ENCODE assay signal across 18 mouse cellular contexts in the genomic region with DNA sequence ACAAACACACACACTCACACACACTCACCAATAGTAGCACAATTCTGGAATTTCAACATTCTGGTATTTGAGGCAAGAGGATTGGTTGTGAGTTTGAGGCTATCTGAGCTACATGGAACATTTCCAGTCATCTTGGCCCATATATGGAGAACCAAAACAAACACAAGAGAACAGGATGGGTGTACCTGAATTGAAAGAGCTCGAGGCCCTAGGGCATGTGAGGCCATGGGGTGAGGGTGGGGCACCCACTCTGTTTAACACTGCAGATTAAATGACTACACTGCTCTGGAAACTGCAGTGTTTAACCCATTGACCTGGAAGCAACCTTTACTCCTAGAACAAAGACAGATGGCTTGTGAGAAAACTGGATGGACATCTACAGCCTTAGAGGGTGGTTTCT. TPM values are rescaled to one million over a fixed set of nuclear protein-coding genes. Genes with fewer than 3 reads are reported as not detected.
A peak's percentile ranks its signal among the peaks of the same experiment; 100 is the strongest.
DNase-seq lines count a peak whose midpoint lies in the region; ATAC-seq and TF ChIP-seq lines count a peak whose summit lies in the region.
"Had no signal": no experiment of that assay in that cellular context is flagged by ENCODE, and none has a peak within 500 bp of the region (broad histone marks: within the 10 kb centered on the region; RNA-seq: fewer than 3 reads in every experiment).

No protein-coding gene starts in this region.

- TF ChIP-seq POLR2A in ES-Bruce4 (IDR thresholded peaks at IDR 0.05; ENCODE audit: insufficient read depth, low read length), result no peak

- 0 out of 2 replicates have a peak, but pooled peaks have one; percentile 44 for ATAC-seq in liver, embryonic 13.5 days (ENCODE audit: low read depth)
- no peak for ATAC-seq in liver, embryonic 11.5 days (replicated peaks; ENCODE audit: low FRiP score)

- no peaks in the 10 kb centered on the region for H3K9me3 ChIP-seq in liver, embryonic 13.5 days (replicated peaks)
- H3K9me3 ChIP-seq in liver, embryonic 11.5 days (ENCODE audit: control insufficient read depth, low read length), result no peaks in the 10 kb centered on the region
- no peaks in the 10 kb centered on the region for H3K9me3 ChIP-seq in ES-Bruce4 (replicated peaks; ENCODE audit: control insufficient read depth, insufficient read depth, low read length, poor library complexity, severe bottlenecking)
- H3K9me3 ChIP-seq: embryonic facial prominence, embryonic 13.5 days had no signal

- peaks cover 42% of the 10 kb centered on the region for H3K4me1 ChIP-seq in liver, embryonic 13.5 days (replicated peaks)
- H3K4me1 ChIP-seq in liver, embryonic 11.5 days (replicated peaks; ENCODE audit: control insufficient read depth, insufficient read depth, low read length), result peaks cover 6% of the 10 kb centered on the region
- peaks cover 5% of the 10 kb centered on the region for H3K4me1 ChIP-seq in ES-Bruce4 (ENCODE audit: control insufficient read depth, insufficient read depth, low read length)
- H3K4me1 ChIP-seq: embryonic facial prominence, embryonic 13.5 days had no signal

- H3K27ac ChIP-seq in liver, embryonic 13.5 days, result no peak overlapping the region
- H3K27ac ChIP-seq in liver, embryonic 11.5 days (ENCODE audit: low read depth, low read length), result no peak overlapping the region
- no peak overlapping the region for H3K27ac ChIP-seq in ES-Bruce4 (ENCODE audit: insufficient read depth, low read length)
- H3K27ac ChIP-seq: embryonic facial prominence, embryonic 13.5 days had no signal

- TF ChIP-seq EP300 in ES-Bruce4 (IDR thresholded peaks at IDR 0.05; ENCODE audit: insufficient read depth, low read depth, low read length), result peak; percentile 87

- no peak overlapping the region for H3K4me3 ChIP-seq in liver, embryonic 13.5 days (replicated peaks)
- H3K4me3 ChIP-seq in liver, embryonic 11.5 days (ENCODE audit: low read depth, low read length), result no peak overlapping the region
- H3K4me3 ChIP-seq in ES-Bruce4 (ENCODE audit: low read depth, low read length), result no peak overlapping the region
- H3K4me3 ChIP-seq: embryonic facial prominence, embryonic 13.5 days had no signal

- no peak overlapping the region for H3K4me2 ChIP-seq in liver, embryonic 13.5 days
- H3K4me2 ChIP-seq in liver, embryonic 11.5 days, result no peak overlapping the region
- H3K4me2 ChIP-seq: embryonic facial prominence, embryonic 13.5 days; lung, embryonic 14.5 days had no signal

- no peak for TF ChIP-seq CTCF in ES-Bruce4 (IDR thresholded peaks at IDR 0.05; ENCODE audit: low read depth, low read length)

- H3K27me3 ChIP-seq in liver, embryonic 13.5 days, result no peaks in the 10 kb centered on the region
- no peaks in the 10 kb centered on the region for H3K27me3 ChIP-seq in liver, embryonic 11.5 days (replicated peaks; ENCODE audit: control insufficient read depth, insufficient read depth, low read length)
- no peaks in the 10 kb centered on the region for H3K27me3 ChIP-seq in ES-Bruce4 (ENCODE audit: control insufficient read depth, insufficient read depth, low read length, poor library complexity, severe bottlenecking)
- H3K27me3 ChIP-seq: embryonic facial prominence, embryonic 13.5 days had no signal

- 11% methylated on average over 1 of the region's 1 CpGs for WGBS in liver, embryonic 13.5 days (ENCODE audit: insufficient replicate concordance)
- WGBS in liver, embryonic 11.5 days, result 23% methylated on average over 1 of the region's 1 CpGs

- no peaks in the 10 kb centered on the region for H3K36me3 ChIP-seq in liver, embryonic 13.5 days
- no peaks in the 10 kb centered on the region for H3K36me3 ChIP-seq in liver, embryonic 11.5 days (ENCODE audit: control insufficient read depth, insufficient read depth, low read length)
- H3K36me3 ChIP-seq in ES-Bruce4 (ENCODE audit: control insufficient read depth, insufficient read depth, low read length, poor library complexity, severe bottlenecking), result no peaks in the 10 kb centered on the region
- H3K36me3 ChIP-seq: embryonic facial prominence, embryonic 13.5 days had no signal

- no peak overlapping the region for H3K9ac ChIP-seq in liver, embryonic 13.5 days
- H3K9ac ChIP-seq in liver, embryonic 11.5 days (ENCODE audit: low read depth, low read length), result no peak overlapping the region
- no peak overlapping the region for H3K9ac ChIP-seq in ES-Bruce4 (ENCODE audit: low read depth, poor library complexity, severe bottlenecking)
- H3K9ac ChIP-seq: embryonic facial prominence, embryonic 13.5 days; lung, embryonic 14.5 days had no signal

- no peak for DNase-seq in liver, embryonic 13.5 days
- DNase-seq in liver, embryonic 11.5 days (ENCODE audit: low spot score), result no peak
- peak; percentile 51 for DNase-seq in induced T-regulatory cell, adult 2 months (ENCODE audit: low read depth)
- DNase-seq in retina, embryonic 14.5 days (ENCODE audit: low spot score), result peak; percentile 48
- DNase-seq in adrenal gland, postnatal 25 days, result no peak
- no peak for DNase-seq in gastrocnemius, adult 8-10 months (ENCODE audit: low spot score in 2 of 2)
- DNase-seq in left cerebral cortex, adult 9 months (ENCODE audit: low spot score in 2 of 2), result no peak
- DNase-seq: adrenal gland, adult 8-10 months; cerebellum, adult 8-10 months; kidney, adult 11 months; lung, embryonic 14.5 days; thymus, postnatal 14 days had no signal

RNA-seq across cellular contexts. Expression of gene Golph3, which starts 8.0 kb away (rescaled TPM):
- polyA plus RNA-seq in liver, embryonic 13.5 days (2015; fragmentation: Nextera tagmentation; extraction: Ambion mirVana), result 51.6 and 66.2 TPM in 2 replicates
- 93.0 and 107 TPM in 2 replicates for polyA plus RNA-seq in liver, embryonic 11.5 days (2014; fragmentation: Nextera tagmentation; extraction: Ambion mirVana)
- 119 and 124 TPM in 2 replicates for polyA plus RNA-seq in ES-Bruce4 (2011; ENCODE audit: insufficient read depth, insufficient read length, low read depth, missing spikeins)
- 132 and 135 TPM in 2 replicates for total RNA-seq in adrenal gland, postnatal 25 days (2021)
- 10 to 100 TPM; 66.2 to 86.7 (median 75.1) TPM for total RNA-seq in gastrocnemius, adult 8-10 months (2022)

RNA-seq across cellular contexts. Expression of gene 1810049J17Rik, which starts 8.4 kb away (rescaled TPM):
- 0.29 and 1.7 TPM in 2 replicates for polyA plus RNA-seq in liver, embryonic 13.5 days (2015; fragmentation: Nextera tagmentation; extraction: Ambion mirVana)
- polyA plus RNA-seq in liver, embryonic 11.5 days (2014; fragmentation: Nextera tagmentation; extraction: Ambion mirVana), result 0.58 and 1.3 TPM in 2 replicates
- not detected in 2 replicates for polyA plus RNA-seq in ES-Bruce4 (2011; ENCODE audit: insufficient read depth, insufficient read length, low read depth, missing spikeins)
- not detected in 2 replicates for total RNA-seq in adrenal gland, postnatal 25 days (2021)
- under 1 TPM in 1 of 4 experiments, not detected in 3; 0.72 TPM for total RNA-seq in gastrocnemius, adult 8-10 months (2022)
- total RNA-seq: neutrophil, adult 5-6 weeks had no signal
- polyA plus RNA-seq: cortical plate, adult 2 months; embryonic facial prominence, embryonic 13.5 days; hindbrain, embryonic 11.5 days; spleen, adult 2 months had no signal

Comparison
In these comparisons a context has a peak if more than half of its experiments do, and no peak if none do; other contexts are left out.
1. DNase-seq: peak in induced T-regulatory cell, adult 2 months (single experiment) and retina, embryonic 14.5 days (single experiment); none in liver, embryonic 13.5 days (single experiment), liver, embryonic 11.5 days (single experiment), adrenal gland, postnatal 25 days (single experiment), gastrocnemius, adult 8-10 months (0 of 2) and left cerebral cortex, adult 9 months (0 of 2).